Mouse (Mus musculus) liver, embryonic 14.5 days (tissue): ENCODE measurements around the gene Sdsl. TPM values are rescaled to one million over a fixed set of nuclear protein-coding genes. Genes with fewer than 3 reads are reported as not detected.
"Not testable (repeated sequence)": the region's sequence is repeated elsewhere in the genome, so short reads cannot be mapped to it uniquely, and the experiment has no call there.

ENCODE experiments used
- ATAC-seq: fragments of 200-750 bp; cut with Nextera tagmentation; 2 replicates; pipeline ENCODE4 v1.8.0; 2017; ENCODE audit warnings: moderate number of reproducible peaks, mild to moderate bottlenecking, moderate library complexity; ENCODE audit not compliant: insufficient read depth
- DNase-seq, 3 experiments: peaks; one replicate each; pipeline ENCODE4 v3.0.0-alpha.2; 2012 to 2013; ENCODE audit warnings: low read depth in 3 of 3, low spot score in 3 of 3
- H3K27ac ChIP-seq: fragments of 300-500 bp; sonication (generic); 2 replicates; pipeline ENCODE4 v1.5.1; 2014; ENCODE audit warnings: moderate library complexity, mild to moderate bottlenecking, control low read depth, inconsistent platforms
- H3K27me3 ChIP-seq: fragments of 300-500 bp; sonication (generic); 2 replicates; pipeline ENCODE4 v1.6.1; 2014; ENCODE audit warnings: mild to moderate bottlenecking, low read length, moderate library complexity; ENCODE audit not compliant: control insufficient read depth, insufficient read depth
- H3K36me3 ChIP-seq: fragments of 300-500 bp; sonication (generic); replicated peaks from 2 replicates; pipeline ENCODE4 v1.6.1; 2014; ENCODE audit warnings: low read depth; ENCODE audit not compliant: control insufficient read depth, insufficient read depth
- H3K4me1 ChIP-seq, 2 experiments: fragments of 200-500 bp in 1 of 2; fragments of 300-500 bp in 1 of 2; sonication (generic) in 1 of 2; replicated peaks; 2 replicates each; pipeline ENCODE4 v1.6.1; 2012 to 2014; ENCODE audit warnings: antibody characterized with exemption in 1 of 2, inconsistent platforms in 1 of 2, low read length in 1 of 2; ENCODE audit not compliant: control insufficient read depth in 2 of 2, insufficient read depth in 2 of 2
- H3K4me2 ChIP-seq: fragments of 300-500 bp; sonication (generic); 2 replicates; pipeline ENCODE4 v1.6.1; 2014; ENCODE audit warnings: low read depth, mild to moderate bottlenecking, control low read depth, moderate library complexity
- H3K4me3 ChIP-seq, 2 experiments: fragments of 200-500 bp in 1 of 2; fragments of 300-500 bp in 1 of 2; sonication (generic) in 1 of 2; 2 replicates each; pipeline ENCODE4 v1.5.1; 2012 to 2014; ENCODE audit warnings: low read depth in 2 of 2, low read length in 2 of 2, mild to moderate bottlenecking in 2 of 2, control low read depth in 1 of 2, inconsistent platforms in 1 of 2, moderate library complexity in 1 of 2; ENCODE audit not compliant: insufficient read depth in 1 of 2
- H3K9ac ChIP-seq: fragments of 300-500 bp; sonication (generic); replicated peaks from 2 replicates; pipeline ENCODE4 v1.6.1; 2014; ENCODE audit warnings: mild to moderate bottlenecking, control low read depth, moderate library complexity
- H3K9me3 ChIP-seq: fragments of 300-500 bp; sonication (generic); 2 replicates; pipeline ENCODE4 v1.6.1; 2016; ENCODE audit warnings: low read length, mixed read lengths; ENCODE audit not compliant: control insufficient read depth
- CTCF ChIP-seq: IDR thresholded peaks from 2 replicates; pipeline ENCODE4 v1.5.1; 2016; ENCODE audit warnings: antibody characterized with exemption, low read depth, control low read depth
- EP300 ChIP-seq: IDR thresholded peaks from 2 replicates; pipeline ENCODE4 v1.6.1; 2016; ENCODE audit warnings: antibody characterized with exemption, low read depth
- WGBS: fragments of 180-500 bp; shearing (Covaris S2); extraction: QIAGEN DNeasy Blood & Tissue Kit; methylation state at CpG from one replicate; pipeline ENCODE4 v1.1.7; 2014; ENCODE audit not compliant: insufficient replicate concordance; 5-methylcytosine and 5-hydroxymethylcytosine counted together
- polyA plus RNA-seq, 2 experiments: library from polyadenylated mRNA; depleted of rRNA in 1 of 2; stranded (reverse) in 1 of 2; unstranded in 1 of 2; fragments of >200 nt; fragmentation: Nextera tagmentation in 1 of 2; extraction: Ambion mirVana in 1 of 2; gene quantifications; 2 replicates each; pipeline versions ENCODE4 v1.2.1 to v1.2.3; 2012 to 2014

Gene Sdsl
- polyA plus RNA-seq, 2 experiments: 0.93 to 1.2 TPM

- H3K9ac ChIP-seq: no peak overlapping the region
- no peak for ATAC-seq
- no peak overlapping the region for H3K27ac ChIP-seq
- H3K4me3 ChIP-seq: peak overlapping the region; percentile 83 to 87; a peak in 3 of 4 replicates
- H3K36me3 ChIP-seq: no peaks in the 10 kb centered on the region
- H3K27me3 ChIP-seq: no peaks in the 10 kb centered on the region
- H3K4me1 ChIP-seq: peaks cover 0 to 9% of the 10 kb centered on the region in 2 experiments; a peak in 2 of 4 replicates
- 61% methylated on average over 9 of the region's 9 CpGs for WGBS
- H3K4me2 ChIP-seq: peak overlapping the region; percentile 84
- no peak for DNase-seq
- no peak for TF ChIP-seq CTCF
- H3K9me3 ChIP-seq: no peaks in the 10 kb centered on the region
These were observed 29.6 kb upstream of the Sdsl start for GRCm38 (mm10) chr5:120502147-120502621.

- ATAC-seq, H3K27ac ChIP-seq: not testable (repeated sequence)
These were observed 28.0 kb upstream of the Sdsl start for GRCm38 (mm10) chr5:120500609-120501008.

GRCm38 (mm10) chr5:120499202-120499601 lies 26.6 kb upstream of the Sdsl start:
- ATAC-seq: no peak
- Histone ChIP-seq H3K4me1 (peaks cover 0 to 6% of the 10 kb centered on the region in 2 experiments; a peak in 1 of 4 replicates), H3K27me3 (no peaks in the 10 kb centered on the region), H3K4me2 (no peak overlapping the region), H3K4me3 (no peak overlapping the region), H3K9me3 (no peaks in the 10 kb centered on the region), H3K36me3 (no peaks in the 10 kb centered on the region), H3K9ac (no peak overlapping the region), H3K27ac (no peak overlapping the region)
- WGBS: 61% methylated on average over 4 of the region's 4 CpGs
- DNase-seq: no peak
- no peak for TF ChIP-seq EP300
- TF ChIP-seq CTCF: no peak

More at GRCm38 (mm10) chr5:120500609-120501008, 28.0 kb upstream of the Sdsl start:
- not testable (repeated sequence) for DNase-seq, H3K9ac ChIP-seq, H3K4me1 ChIP-seq, H3K4me3 ChIP-seq, H3K27me3 ChIP-seq, H3K36me3 ChIP-seq, H3K4me2 ChIP-seq, H3K9me3 ChIP-seq
- WGBS: 71% methylated on average over 9 of the region's 9 CpGs

DNA sequence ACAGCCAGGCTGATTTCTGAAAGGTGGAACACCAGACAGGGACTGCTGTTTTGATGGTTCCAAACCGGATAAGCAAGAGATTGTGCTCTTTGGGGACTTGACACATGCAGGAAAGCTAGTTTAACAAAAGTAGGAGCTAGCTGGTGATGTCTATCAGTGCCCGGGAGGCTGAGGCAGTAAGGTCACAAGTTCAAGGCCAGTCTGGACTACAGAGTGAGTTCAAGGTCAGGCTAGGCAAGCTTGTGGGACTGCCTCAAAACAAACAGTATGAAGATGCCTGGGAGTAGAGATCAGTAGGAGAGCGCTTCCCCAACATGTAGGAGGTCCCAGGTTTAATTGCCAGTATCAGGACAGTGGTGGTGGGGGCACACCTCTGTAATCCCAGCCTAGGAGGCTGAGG lies 24.5 kb upstream of the Sdsl start:
- Histone ChIP-seq H3K4me1 (peaks cover 0 to under 1% of the 10 kb centered on the region in 2 experiments; a peak in 1 of 4 replicates), H3K9ac (no peak overlapping the region), H3K9me3 (no peaks in the 10 kb centered on the region), H3K36me3 (no peaks in the 10 kb centered on the region), H3K4me2 (no peak overlapping the region), H3K27me3 (no peaks in the 10 kb centered on the region), H3K27ac (no peak overlapping the region), H3K4me3 (no peak overlapping the region)
- 72% methylated on average over 3 of the region's 3 CpGs for WGBS
- DNase-seq (no peak), ATAC-seq (no peak)
- TF ChIP-seq EP300 (no peak), CTCF (no peak)

- H3K36me3 ChIP-seq: no peaks in the 10 kb centered on the region
- H3K27me3 ChIP-seq: no peaks in the 10 kb centered on the region
- H3K4me2 ChIP-seq: no peak overlapping the region
- no peak overlapping the region for H3K4me3 ChIP-seq
- no peaks in the 10 kb centered on the region for H3K4me1 ChIP-seq
- no peak overlapping the region for H3K27ac ChIP-seq
- ATAC-seq: no peak
- no peak overlapping the region for H3K9ac ChIP-seq
- WGBS: 81% methylated on average over 13 of the region's 13 CpGs
- no peak for DNase-seq
- TF ChIP-seq EP300 (no peak), CTCF (no peak)
- H3K9me3 ChIP-seq: no peaks in the 10 kb centered on the region
These were observed 23.2 kb upstream of the Sdsl start for GRCm38 (mm10) chr5:120495703-120496226.
